In the genomic region with DNA sequence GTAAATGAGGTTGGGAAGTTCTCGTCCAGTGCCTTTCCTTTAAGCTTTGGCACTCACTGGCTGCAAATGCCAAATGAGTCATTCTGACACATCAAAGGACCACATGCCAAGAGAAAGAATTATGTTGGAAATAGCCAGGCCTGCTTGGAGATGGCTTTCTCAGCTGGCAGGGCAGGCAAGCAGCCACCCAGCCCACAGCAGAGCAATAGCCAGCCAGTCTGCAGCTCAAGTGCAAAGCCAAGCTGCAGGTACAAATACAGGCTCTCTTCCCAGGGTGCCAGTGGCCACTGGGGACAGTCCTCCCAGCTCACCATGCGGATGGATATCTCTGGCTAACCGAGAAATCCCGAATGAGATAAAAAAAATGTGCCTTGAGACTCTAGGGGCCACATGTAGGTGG, we compare ENCODE assay signal across 14 mouse cellular contexts. TPM values are rescaled to one million over a fixed set of nuclear protein-coding genes. Genes with fewer than 3 reads are reported as not detected.
A peak's percentile ranks its signal among the peaks of the same experiment; 100 is the strongest.
DNase-seq lines count a peak whose midpoint lies in the region; ATAC-seq and TF ChIP-seq lines count a peak whose summit lies in the region.
"Had no signal": no experiment of that assay in that cellular context is flagged by ENCODE, and none has a peak within 500 bp of the region (broad histone marks: within the 10 kb centered on the region; RNA-seq: fewer than 3 reads in every experiment).

No protein-coding gene starts in this region.

- H3K27ac ChIP-seq in left cerebral cortex, adult 2 months, result no peak overlapping the region
- H3K27ac ChIP-seq: heart, embryonic 13.5 days; hindbrain, embryonic 13.5 days; liver, embryonic 12.5 days; neural tube, embryonic 12.5 days had no signal

- DNase-seq in left cerebral cortex, adult 18-20 months (ENCODE audit: low spot score in 2 of 2), result peak; percentile 22 to 29
- DNase-seq in left cerebral cortex, adult 2 months (ENCODE audit: extremely low spot score in 1 of 2, low spot score in 2 of 2), result no peak
- DNase-seq in Patski (ENCODE audit: low read depth, low spot score), result peak; percentile 75
- DNase-seq in cerebellum, adult 11 months, result peak; percentile 47
- DNase-seq in fibroblast of lung, adult 2 months (ENCODE audit: low read depth), result peak; percentile 55
- no peak for DNase-seq in thymus, postnatal 4 days
- DNase-seq in natural killer cell, adult 2 months (ENCODE audit: low spot score in 2 of 2), result no peak
- DNase-seq: kidney, adult 8-10 months; midbrain, embryonic 14.5 days had no signal

- H3K4me3 ChIP-seq in left cerebral cortex, adult 2 months, result no peak overlapping the region
- H3K4me3 ChIP-seq: heart, embryonic 13.5 days; hindbrain, embryonic 13.5 days; liver, embryonic 12.5 days; neural tube, embryonic 12.5 days had no signal

- no peak; the same call in 1 of the 2 replicates for TF ChIP-seq CTCF in left cerebral cortex, adult 2 months (IDR thresholded peaks at IDR 0.05)
- no peak for TF ChIP-seq CTCF in Patski (IDR thresholded peaks at IDR 0.05)

- intact Hi-C loops in left cerebral cortex, adult 2 months (cut with DNase I), result no loop called here

- ATAC-seq in Patski, result peak; percentile 65
- ATAC-seq: liver, embryonic 12.5 days; lung, postnatal 0 days had no signal

- CTCF ChIA-PET in Patski (lab: Charles Lee), result interaction anchor here (1.1 kb wide), 1 partner anchor 153 kb away, joined by 3 read pairs; no protein-coding TSS in a partner anchor

- POLR2A ChIA-PET in Patski (lab: Charles Lee), result no interaction called here

- H3K27me3 ChIP-seq in Patski, result no peaks in the 10 kb centered on the region
- H3K27me3 ChIP-seq: heart, embryonic 13.5 days; hindbrain, embryonic 13.5 days; liver, embryonic 12.5 days; neural tube, embryonic 12.5 days had no signal

- in situ Hi-C loops in Patski (cut with MboI; ENCODE audit: low pct_unique_long_range_greater_than_20kb), result no loop called here

RNA-seq across cellular contexts. Expression of a gene that starts 12.1 kb away (rescaled TPM):
- total RNA-seq in left cerebral cortex, adult 18-20 months (2021), result 100 to 1,000 TPM; 597 to 612 TPM
- total RNA-seq in left cerebral cortex, adult 2 months (2021), result 100 to 1,000 TPM; 630 to 695 TPM
- 10.1 TPM for polyA plus RNA-seq in Patski (2021)

Comparison
In these comparisons a context has a peak if more than half of its experiments do, and no peak if none do; other contexts are left out.
1. DNase-seq: peak in left cerebral cortex, adult 18-20 months (2 of 2), Patski (single experiment), cerebellum, adult 11 months (single experiment) and fibroblast of lung, adult 2 months (single experiment); none in left cerebral cortex, adult 2 months (0 of 2), thymus, postnatal 4 days (single experiment) and natural killer cell, adult 2 months (0 of 2).